Mouse (Mus musculus) cerebellum, postnatal 10 days (tissue): Measurements from ENCODE around the gene Xrn2.
"Not testable (repeated sequence)": the region's sequence is repeated elsewhere in the genome, so short reads cannot be mapped to it uniquely, and the experiment has no call there.

Experiments used
- DNase-seq, 2 experiments: peaks; one replicate each; pipeline ENCODE4 v3.0.0; 2021; ENCODE audit warnings: mixed read lengths in 2 of 2

The Xrn2 gene

DNA sequence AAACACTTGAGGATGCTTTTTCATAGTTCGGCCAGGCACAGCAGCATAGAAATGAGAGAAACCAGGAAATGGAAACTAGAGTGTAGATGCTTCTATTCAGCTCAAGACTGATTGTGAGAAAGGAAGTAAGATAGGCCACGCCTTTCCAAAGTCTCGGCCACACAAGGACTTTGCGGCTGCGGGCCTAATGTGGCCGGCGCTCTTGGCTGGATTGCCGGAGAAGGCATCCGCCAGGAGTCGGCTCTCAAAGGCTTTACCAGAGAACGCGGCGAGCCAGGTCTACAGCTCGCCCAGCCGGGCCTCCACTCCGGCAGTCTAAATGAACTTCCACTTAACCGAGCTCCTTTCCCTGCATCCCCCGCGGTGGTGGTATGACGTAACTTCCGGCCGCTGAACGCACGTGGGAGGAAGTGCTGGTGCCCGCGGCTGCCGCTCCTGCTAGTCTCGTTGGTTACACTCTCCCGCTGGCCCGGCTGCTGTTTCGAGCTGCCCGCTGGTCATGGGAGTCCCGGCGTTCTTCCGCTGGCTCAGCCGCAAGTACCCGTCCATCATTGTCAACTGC, at the start of gene Xrn2:
Gene Xrn2, plus strand, starts transcription at position 374 of the 562 bp plus-strand sequence.
- DNase-seq, result peak; percentile 99

DNA sequence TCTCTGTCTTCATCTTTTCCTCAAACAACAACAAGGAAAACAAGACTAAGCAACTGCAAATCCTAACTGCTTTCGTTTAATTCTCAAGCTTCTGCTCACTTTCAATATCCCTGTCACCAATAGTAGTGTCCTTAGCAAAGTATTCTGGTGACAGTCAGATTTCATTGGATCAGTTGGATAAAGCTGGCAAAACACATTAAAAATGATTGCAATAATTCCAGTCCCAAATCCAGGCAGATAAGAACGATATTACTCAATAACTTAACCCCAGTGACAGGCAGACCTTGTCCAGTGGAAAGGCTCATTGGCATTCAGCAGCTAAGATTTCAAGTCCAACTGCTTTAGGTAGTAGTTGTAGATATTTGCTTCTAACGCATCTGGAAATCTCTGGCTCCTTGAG, 37.8 kb upstream of the Xrn2 start:
- no peak for DNase-seq

DNA sequence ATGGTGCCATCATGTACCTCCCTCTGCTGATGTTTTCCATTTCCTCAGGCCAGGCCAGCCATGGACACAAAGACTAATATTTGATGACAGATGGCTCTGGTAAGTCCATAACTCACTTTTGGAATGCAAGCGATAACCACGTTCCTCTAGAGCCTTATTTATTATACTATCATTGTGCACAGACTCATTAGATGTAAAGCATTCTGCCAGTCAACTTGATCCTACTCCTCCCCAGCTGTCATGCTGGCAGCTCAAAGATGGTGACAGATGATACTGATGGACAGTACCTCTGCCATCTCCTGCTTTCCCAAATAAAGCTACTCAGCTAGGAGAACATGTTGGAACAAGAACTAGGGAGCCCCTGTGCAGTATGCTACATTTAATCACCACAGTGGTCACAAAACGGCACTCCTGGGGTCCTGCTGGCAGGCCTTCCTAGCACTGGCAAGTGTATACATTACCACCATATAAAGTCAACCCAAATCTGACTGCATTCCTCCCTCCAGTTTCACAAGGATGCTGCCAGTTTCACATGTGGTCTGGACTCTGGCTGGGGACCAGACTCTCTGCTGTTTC, 37.3 kb upstream of the Xrn2 start:
- DNase-seq, result peak; percentile 29 to 57

DNA sequence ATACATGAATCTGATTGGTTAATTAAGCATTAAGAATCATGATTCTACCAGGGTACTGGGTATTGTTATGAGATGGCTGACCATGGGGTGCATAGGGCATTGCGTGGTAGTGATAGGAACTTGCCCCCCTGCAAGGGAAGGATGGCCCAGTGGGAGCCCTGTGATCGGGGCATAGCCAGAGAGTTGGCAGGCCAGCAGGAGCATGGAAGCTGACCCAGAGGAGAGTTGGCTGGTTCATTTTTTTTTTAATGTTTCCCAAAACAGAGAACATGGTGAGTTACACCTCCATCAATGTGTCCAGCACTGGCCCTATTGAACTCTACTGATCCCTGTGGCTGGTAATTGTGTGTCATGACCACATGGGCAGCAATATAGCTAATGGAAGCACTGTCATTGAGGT, 30.0 kb upstream of the Xrn2 start:
- DNase-seq, result no peak

GRCm38 (mm10) chr2:146984831-146985230, 28.0 kb upstream of the Xrn2 start:
- DNase-seq, result no peak

GRCm38 (mm10) chr2:146985807-146986206, 27.0 kb upstream of the Xrn2 start:
- DNase-seq, result no peak

DNA sequence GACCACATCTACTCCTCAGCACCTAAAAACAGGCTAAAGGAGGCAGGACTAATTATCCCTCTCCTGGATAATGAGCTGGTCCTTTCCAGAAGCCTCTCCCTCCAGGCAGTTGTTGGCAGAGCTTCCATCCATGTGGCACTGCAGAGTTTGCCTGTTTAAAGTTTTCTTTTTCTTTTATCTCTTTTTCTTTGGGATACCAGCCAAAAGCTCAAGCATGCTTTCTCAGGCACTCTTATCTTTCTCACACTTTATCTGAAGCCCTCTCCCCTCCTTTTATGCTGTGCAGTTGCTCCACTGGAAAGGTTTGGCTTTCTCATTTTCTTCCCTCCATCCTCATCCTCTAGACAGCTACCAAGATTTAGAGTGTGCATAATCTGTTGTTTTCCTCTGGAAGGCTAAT, 26.4 kb upstream of the Xrn2 start:
- no peak for DNase-seq

DNA sequence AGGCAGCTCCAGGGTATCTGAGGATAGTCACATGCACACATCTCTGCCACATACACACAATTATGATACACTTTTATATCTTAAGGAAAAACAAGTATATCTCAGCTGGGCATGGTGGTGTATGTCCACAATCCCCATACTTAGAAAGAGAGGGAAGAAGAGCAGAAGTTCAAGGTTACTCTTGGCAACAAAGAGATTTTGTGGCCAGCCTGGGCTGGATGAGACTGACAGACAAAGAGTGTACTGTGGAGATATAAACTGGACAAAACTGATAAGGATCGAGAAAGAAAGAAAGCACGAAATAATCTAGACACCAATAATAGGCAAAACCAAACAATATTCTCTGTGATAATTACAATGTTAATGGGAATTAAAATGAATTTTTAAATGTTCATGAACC, 5.5 kb upstream of the Xrn2 start:
- no peak for DNase-seq

- DNase-seq, result no peak
Observed at GRCm38 (mm10) chr2:147009084-147009483, 3.7 kb upstream of the Xrn2 start.

DNA sequence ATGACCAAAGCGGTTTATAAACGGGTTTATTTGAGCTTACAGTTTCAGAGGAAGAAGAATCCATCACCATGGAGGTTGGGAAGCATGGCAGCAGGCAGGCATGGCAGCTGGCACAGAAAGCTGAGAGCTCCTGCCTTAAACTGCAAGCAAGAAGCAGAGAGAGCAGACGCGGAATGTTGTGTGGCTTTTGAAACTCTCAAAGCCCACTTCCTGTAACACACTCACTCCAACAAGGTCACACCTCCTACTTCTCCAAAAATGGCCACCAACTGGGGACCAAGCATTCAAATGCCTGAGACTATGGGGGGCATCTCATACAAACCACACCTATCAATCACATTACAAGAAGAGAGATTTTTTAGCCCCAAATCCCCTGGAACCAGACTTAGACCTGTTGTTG, 2.7 kb upstream of the Xrn2 start:
- no peak for DNase-seq

GRCm38 (mm10) chr2:147010952-147011351, 1.8 kb upstream of the Xrn2 start:
- DNase-seq, result no peak

GRCm38 (mm10) chr2:147011474-147012140, 1.2 kb upstream of the Xrn2 start:
- peak in 1 of 2 experiments; percentile 5 for DNase-seq

DNA sequence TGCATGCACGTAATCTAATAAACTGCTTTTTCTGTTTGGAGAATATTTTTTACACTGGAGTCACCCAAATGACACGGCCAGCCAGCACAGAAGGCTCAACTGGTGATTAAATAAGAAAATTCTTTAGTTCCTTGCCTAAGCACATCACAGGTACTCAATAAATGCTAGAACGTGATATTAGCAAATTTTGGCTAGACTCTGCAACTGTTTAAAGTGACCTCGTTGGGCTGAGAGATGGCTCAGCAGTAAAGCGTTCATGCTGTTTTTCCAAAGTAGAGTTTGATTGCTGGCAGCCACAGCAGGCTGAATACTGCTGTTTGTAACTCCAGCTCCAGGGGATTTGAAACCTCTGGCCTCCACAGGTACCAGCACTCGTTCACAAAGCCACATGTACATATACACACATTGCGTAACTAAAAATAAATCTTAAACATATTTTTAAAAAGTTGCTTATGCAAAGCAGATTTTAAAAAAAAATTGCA, 614 bp upstream of the Xrn2 start:
- DNase-seq, result peak in 1 of 2 experiments; percentile 9

- peak; percentile 80 to 84 for DNase-seq
Observed at GRCm38 (mm10) chr2:147013194-147013969, 586 bp downstream of the Xrn2 start.

GRCm38 (mm10) chr2:147014101-147014886, 1.5 kb downstream of the Xrn2 start:
- peak; percentile 9 to 16 for DNase-seq

DNA sequence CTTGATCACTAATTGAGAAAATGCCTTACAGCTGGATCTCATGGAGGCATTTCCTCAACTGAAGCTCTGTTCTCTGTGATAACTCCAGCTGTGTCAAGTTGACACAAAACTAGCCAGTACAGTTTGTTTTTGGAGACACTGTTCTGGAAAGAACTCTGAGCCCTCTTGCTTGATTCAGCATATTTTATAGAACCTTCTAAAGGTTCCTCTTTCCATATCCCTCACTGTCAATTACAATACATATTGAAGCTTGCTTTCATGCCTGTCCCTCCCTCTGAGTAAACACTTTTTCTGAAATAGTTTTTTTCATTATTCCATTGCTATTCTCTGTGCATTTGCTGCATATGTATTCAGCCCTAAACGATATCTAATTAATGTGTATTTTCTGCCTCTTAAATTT, 9.2 kb downstream of the Xrn2 start:
- DNase-seq, result not testable (repeated sequence)

DNA sequence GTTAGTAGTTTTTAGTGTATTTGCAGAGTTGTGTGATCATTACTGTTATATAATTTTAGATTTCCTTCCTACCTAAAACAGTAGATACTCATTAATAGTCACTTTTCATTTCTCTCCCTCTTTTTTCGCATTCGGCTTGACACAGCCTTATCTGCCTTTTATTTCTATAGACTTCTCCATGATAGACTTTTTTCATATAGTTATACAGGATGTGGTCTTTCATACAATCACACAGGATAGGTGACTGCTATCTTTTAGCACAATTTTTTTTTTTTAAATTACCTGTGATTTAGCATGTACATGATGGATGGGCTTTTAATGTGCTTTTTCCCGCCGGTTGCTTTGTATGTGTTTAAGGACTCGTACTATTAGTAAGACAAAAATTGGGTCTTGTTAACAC, 10.3 kb downstream of the Xrn2 start:
- DNase-seq, result no peak

- DNase-seq, result no peak
Observed at GRCm38 (mm10) chr2:147023560-147023959, 10.8 kb downstream of the Xrn2 start.

DNA sequence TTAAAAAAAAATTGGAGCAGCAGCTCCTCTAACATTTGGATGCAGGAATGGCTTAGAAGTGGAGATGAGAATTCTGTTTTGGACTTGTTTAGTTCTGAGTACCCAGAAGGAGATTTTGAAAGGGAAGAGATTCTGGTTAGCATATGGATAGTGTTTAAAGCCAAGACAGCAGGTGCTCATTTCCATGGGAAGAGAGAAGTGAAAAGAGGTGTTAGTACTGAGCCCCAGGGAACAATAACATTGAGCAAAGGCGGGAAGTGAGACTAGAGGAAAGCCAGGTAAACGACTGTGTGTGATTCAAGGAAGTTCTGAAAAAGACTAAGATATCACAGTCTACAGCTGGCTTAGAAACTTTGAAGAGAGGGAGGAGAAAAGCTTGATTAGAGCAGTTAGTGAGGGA, 20.3 kb downstream of the Xrn2 start:
- DNase-seq, result no peak

GRCm38 (mm10) chr2:147035864-147036263, 23.1 kb downstream of the Xrn2 start:
- no peak for DNase-seq

DNA sequence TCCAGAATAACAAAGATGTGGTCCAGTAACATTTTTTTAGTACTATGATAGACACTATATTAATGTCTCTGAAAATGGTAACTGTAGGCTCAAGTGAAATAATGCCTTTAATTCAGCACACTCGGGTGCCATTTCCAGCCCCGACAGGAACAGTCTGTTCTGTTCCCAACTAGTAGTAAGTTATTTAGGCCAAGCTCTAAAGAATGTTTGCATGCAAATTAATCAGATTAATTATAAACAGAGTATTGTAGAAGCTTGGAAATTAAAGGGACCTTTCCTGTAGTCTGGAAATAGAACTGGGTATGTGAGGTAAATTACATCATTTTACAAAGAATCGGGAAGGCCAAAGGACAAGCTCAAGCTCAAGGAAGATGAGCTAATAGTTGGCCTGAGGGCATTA, 34.3 kb downstream of the Xrn2 start:
- DNase-seq, result no peak

GRCm38 (mm10) chr2:147053229-147053892, 40.6 kb downstream of the Xrn2 start:
- DNase-seq, result no peak
